Mouse (Mus musculus): Measurements from ENCODE around the gene Lnp1. TPM values are rescaled to one million over a fixed set of nuclear protein-coding genes. Genes with fewer than 3 reads are reported as not detected.
"Not testable (repeated sequence)": the region's sequence is repeated elsewhere in the genome, so short reads cannot be mapped to it uniquely, and the experiment has no call there.

Gene Lnp1
- not detected for total RNA-seq (2021)
- long read RNA-seq, experiment 1 = 0 reads
- long read RNA-seq, experiment 2 = 0 reads

DNA sequence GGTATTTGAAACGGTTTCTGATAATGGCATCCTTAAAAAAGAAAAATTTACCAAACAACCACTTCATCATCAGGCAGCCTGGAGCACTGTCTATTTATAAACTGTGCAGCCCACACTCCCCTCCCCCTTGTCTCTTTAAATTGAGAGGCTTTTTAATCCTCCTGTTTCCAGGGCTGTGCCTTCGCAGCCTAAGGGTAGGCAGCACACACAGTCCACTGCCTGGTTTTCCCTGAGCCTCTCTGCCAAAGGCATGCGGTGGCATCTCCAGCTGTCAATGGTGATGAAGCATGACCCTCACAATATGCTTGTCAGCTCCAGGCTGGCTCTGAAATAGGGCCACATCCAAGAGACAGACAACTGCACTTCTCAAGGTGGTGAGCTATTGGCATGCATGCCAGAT, at the start of gene Lnp1:
TSS of gene Lnp1 (minus strand) at position 39 of the 400 bp plus-strand sequence.
- no peak for DNase-seq

DNA sequence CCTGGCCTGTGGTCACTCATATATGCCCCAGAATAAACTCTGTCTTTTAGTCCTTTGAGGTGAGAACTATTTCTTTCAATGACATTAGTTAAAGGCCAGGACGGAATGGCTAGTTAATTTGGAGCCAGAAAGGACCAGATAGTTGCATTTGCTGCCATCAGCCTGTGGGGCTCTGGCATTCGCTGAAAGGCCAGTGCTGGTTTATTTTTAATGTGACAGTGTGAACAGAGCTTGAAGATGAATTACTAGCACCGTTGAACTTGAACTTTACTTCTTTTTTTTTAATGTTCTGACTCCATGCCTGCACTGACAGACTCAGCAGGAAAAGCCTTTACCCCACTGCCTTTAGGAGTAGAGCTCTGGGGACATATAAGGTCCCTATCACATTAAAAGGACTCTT, 46.8 kb upstream of the Lnp1 start:
- DNase-seq = peak; percentile 5

DNA sequence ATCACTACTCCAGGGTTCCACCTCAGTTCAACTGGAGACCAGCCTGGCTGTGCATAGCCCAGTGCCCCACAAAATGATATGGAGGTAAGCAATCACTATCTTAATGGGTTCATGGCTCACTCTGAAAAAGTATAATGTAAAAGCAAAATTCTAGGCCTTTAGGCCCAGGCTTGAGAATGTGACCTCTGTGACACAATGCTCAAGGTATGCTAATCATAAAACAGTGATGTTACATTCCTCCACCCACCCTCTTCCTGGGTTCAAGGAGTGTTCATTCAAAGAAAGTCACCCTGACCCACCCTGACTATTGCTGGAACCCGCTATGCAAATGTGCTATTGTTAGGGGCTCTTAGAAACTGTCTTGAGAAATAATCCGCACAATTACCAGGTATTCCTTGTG, 30.4 kb upstream of the Lnp1 start:
- not testable (repeated sequence) for DNase-seq

DNA sequence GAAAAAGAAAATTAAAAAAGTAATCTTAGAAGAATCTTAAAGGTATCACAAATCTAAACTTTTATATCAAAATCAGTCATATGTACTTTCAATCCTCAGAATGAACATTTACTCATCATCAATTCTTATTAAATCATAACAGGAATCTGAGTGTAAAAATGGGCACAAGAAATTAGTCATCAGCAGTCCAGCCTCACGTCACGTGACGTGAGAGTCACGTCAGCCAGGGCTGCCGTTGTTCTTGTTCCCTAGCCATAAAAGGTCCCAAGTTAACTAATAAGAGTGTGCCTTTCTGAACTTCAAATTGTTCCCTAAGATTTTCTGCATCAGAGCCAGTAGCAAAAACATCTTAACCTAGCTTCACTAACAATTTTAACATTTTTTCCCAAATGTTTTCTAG, 21.2 kb upstream of the Lnp1 start:
- no peak for DNase-seq

DNA sequence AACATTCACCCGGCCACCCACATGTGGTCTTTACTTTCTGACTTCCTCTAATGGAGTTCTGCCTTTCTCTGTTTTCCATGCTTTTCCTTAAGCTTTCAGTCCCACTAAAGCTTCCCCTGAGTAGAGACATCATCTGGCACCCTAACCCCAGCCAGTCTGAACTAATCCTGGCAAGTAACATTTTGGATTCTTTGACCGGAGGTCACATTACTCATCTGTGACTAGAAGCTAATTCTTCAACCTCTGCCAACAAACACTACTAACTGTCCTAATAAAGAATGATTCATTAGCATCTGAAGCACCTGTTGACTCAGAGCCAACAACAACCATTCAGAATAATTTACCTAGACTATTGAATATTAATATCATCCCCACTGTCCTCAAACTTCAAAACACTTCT, 14.5 kb upstream of the Lnp1 start:
- DNase-seq = peak; percentile 10

DNA sequence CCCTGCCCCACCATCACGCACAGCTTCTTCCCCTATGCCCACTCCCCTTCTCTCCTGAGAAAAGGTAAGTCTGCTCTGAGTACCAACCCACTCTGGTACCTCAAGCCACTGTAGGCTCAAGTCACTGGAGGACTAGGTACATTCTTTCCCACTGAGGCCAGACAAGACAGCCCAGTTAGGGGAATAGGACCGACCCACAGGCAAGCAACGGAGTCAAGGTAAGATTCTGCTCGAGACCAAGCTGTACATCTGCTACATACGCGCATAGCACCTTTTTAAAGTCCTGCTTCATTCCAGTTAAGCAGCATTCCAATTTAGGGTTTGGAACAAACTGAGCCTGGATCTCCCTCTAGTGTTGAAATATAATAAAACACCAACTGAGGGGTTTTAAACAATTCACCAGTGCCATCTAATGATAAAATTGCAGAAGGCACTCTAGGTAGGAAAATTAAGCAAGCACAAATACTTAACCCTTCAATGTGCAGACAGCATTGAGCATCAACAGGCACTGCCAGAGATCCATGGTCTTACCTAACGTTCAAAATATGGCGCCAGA, 7.7 kb downstream of the Lnp1 start:
- DNase-seq = peak; percentile 9

DNA sequence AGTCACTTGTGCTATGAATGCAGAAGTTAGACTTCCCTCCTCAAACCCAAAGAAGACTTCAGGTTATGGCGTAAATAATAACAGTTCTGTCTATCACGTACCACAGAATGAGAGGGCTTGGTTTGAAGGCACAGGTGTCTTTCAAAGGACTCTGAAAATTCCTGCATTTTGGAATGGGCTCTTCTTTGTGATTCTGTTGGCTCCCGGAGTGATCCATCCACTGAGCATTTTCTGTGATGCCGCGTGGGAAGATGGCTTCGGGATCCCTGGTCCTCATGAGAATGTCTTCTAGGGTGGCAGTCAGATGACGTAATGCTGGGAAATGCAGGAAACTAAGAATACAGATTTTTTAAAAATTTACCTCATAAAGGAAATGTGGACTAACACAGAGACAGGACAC, 10.6 kb downstream of the Lnp1 start:
- DNase-seq = no peak

DNA sequence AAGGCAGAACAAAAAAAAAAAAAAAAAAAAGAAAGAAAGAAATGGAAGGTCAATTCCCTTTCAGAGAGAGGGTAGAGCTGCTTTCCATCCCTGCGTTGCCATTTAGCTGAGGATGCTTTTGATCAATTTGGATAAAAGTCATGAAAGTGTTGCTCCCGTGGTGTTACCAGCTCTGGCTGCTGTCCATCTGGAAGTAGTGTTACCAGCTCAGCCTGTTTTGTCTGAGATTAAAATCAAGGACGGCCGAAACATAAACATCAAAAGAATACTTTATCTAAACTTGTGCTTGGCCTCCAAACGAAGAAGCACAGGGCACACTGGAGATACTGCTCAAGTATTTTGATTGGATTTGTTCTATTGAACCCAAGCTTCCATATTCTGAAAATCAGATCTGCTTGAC, 18.9 kb downstream of the Lnp1 start:
- peak; percentile 8 for DNase-seq

DNA sequence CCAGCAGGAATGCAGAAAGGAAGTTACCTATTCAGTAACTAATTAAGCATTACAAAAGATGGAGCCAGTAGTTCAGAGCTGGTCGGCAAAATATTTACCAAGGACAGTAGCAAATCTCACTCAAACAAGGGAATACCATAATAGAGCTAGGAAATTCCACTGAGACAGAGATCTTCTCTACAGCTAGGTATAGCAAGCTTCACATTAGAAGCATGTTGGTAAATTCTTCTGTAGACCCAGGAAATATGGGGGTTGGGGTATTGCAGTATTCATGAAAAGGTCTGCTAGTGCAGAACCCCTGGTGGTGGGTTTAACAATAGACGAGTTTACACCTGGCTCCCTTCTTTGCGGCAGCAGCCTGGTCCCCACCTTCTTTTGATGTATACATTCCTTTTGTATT, 25.7 kb downstream of the Lnp1 start:
- DNase-seq = not testable (repeated sequence)

DNA sequence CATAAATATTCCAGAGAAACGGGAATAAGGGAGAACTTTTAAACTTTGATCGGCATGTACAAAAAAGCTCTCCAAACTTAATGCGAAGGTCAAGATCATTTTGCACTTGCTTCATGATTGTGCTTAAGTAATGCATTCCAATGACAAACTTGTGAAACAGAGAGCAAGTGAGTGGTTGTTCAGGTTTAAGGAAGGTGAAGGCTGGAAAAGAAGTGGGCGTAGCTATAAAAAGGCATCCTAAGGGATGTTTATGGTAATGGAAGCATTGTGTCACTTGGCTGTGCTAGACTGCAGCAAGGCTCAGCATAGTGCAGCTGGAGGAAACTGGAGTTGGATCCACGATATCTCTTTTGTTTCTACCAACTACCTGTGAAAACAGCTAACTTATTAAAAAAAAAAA, 36.3 kb downstream of the Lnp1 start:
- DNase-seq = no peak

DNA sequence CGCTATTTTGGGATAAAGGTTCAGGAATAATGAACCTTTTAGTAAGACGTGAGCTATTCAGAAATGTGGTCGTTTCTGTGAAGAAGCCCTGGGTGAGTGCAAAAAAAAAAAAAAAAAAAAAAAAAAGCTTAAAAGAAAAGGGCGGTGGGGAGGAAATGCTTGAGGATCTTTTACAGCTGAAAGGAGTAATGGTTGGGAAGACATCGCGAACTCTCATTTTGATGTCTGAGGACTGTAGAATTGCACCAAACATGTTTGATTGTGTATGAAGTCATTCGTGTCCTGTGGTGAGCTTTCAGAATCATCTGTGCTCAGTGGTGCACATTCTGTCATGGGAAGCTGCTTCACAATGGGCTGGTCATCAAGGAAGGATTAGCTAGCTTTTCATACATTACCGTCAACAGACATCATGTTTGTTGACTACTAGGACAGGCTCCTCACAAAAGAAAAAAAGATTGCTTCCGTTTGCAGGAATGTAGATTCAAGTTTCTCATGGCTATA, 41.2 kb downstream of the Lnp1 start:
- DNase-seq = no peak

DNA sequence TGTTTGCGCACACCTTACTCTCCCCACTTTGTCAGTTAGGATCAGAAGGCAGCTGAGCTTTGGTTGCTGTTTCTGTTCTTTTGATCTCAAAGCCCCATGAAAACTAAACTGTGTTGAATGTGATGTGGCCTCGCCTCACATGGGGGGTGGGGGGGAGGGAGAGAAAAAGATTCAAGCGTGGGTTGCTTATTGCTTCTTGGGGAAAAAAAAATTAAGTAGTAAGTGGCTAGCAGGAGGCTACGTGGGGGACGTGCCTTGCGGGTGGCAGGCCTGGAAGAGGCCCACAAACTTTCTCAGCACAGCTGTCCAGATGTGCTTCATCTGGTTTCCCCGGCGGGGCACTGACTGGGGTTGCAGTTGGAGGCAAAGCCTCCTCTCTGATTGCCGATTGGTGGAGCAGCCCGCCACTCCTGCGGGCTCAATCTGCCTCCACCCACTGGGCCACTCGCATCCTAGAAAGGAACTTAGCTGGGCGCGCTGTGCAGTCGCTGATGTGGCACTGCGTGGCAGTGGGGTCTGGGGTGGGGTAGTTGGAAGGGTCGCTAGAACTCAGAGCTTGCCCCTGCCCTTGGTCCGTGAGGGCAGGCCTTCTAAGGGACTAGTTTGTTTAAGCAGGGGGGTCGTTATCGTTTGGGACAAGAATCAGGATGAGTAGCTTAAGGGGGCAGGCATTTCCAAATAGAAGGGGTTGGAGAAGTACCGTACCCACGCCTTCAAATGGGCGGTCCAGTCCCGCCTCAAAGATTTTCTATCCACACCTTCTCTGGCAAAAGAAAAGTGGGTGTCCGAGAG, 41.8 kb downstream of the Lnp1 start, which contains the start of gene Tmem45a:
TSS of gene Tmem45a (minus strand) at position 343 of the 792 bp plus-strand sequence.
- peak; percentile 92 for DNase-seq

DNA sequence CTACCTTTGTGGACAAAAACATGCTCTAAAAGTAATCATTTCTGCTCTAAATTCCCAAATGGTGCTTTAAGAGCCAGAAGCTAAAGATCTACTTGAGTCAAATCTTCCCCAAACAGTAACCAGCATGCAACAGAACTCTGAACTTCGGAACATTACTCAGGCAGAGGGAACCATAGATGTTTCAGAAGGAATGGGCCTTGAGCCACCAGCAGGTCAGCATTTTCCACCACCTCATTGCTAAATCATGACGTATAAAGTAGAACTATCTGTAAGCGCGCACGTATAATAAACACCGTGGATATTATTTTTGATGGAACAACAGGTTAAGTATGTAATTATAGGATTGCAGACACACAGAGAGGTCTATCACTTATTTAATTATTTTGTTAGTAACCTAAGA, 43.0 kb downstream of the Lnp1 start:
- DNase-seq = no peak

DNA sequence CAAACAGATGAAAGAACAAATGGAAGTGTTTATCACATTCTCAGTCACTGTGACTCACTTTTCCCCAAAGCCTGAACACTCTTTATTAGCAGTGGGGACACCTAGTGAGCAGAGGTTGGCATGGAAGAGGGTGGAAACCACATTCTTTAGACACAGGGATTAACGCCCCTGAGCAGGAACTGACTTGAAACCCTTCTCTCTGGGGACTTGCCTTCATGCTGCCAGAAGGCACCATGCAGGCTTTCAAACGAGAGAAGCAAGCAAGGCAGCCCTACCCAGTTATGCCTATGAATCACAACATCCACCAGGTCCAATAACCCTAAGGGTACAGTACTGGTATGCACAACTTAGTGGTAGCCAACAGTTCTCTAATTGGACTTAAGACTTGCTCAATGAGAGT, 54.5 kb downstream of the Lnp1 start:
- no peak for DNase-seq

DNA sequence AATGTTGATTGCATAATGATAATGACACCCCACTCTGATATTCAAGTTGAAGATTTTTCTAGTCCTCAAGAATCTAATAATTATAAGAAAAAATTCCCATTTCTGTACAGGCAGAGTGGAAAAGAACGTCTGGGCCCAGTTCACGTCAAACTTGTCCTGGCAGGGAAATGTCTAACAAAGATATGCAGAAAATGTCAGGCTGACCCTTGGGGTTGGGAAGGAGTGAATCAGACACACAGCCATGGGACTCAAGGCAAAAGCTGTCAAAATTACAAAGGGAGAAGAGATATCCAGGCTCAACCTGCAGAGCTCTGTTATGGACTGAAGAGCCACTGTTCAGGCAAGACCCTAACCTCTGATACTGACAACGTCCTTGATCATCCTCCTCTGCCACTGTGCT, 57.4 kb downstream of the Lnp1 start:
- DNase-seq = no peak

DNA sequence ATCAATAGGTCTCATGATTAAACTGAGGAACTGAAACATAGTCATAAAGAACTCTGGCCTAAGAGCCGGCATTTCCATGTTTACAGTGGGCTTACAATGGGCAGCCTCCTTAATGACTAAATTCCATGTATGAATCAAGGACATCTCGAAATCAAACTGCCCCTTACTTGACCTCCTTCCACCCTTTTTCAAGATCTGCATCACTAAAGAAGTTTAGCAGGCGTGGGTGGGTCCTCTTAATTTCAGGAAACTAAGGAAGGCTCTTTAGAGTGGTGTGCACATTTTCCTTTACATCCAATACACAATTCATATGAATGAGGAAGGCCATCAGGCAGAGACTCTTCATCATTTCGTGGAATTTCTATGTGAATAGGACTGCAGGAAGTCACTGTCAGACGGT, 59.5 kb downstream of the Lnp1 start:
- DNase-seq = no peak

DNA sequence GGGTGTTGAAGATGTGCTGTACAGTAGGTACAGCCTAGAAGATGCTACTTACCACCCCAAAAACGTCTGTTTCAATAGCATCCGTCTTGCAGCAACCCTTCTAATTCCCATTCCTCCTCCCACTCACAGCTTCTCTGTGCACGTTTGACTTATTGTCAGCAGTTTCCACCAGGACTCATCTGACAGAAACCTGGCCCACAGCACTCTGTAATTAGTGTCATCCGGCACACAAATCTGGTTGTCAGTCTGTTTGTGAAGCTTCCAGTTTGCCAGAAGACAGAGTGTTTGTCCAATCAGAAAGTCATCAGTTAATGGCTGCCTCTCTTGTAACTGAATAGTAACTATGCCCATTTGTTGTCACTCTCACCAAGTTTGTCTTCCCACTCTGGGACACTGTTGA, 60.3 kb downstream of the Lnp1 start:
- DNase-seq = no peak

Other genes starting within 250 kb of the Lnp1 start
- 10 to 100 TPM; 64.8 to 66.5 TPM for gene Tfg, start 210.6 kb downstream of the Lnp1 start, total RNA-seq (2021)
- gene Adgrg7, start 132.2 kb downstream of the Lnp1 start, total RNA-seq (2021) = not detected
- gene Tmem45a, start 41.9 kb downstream of the Lnp1 start, total RNA-seq (2021) = 1 to 10 TPM; 8.0 to 8.5 TPM
- not detected for gene Tmem45a2, start 143.3 kb upstream of the Lnp1 start, total RNA-seq (2021)
- gene Tomm70a, start 193.6 kb upstream of the Lnp1 start, total RNA-seq (2021) = 10 to 100 TPM; 62.0 to 63.9 TPM
- gene Nit2, start 239.3 kb upstream of the Lnp1 start, total RNA-seq (2021) = 10 to 100 TPM; 88.7 to 94.6 TPM

Data from adrenal gland, postnatal 10 days (tissue).